Mouse (Mus musculus): ENCODE measurements around the gene Ric3. TPM values are rescaled to one million over a fixed set of nuclear protein-coding genes. Genes with fewer than 3 reads are reported as not detected.
"Not testable (repeated sequence)": the region's sequence is repeated elsewhere in the genome, so short reads cannot be mapped to it uniquely, and the experiment has no call there.

The Ric3 gene
- polyA plus RNA-seq, 2 experiments: 0.31 to 0.62 TPM

DNA sequence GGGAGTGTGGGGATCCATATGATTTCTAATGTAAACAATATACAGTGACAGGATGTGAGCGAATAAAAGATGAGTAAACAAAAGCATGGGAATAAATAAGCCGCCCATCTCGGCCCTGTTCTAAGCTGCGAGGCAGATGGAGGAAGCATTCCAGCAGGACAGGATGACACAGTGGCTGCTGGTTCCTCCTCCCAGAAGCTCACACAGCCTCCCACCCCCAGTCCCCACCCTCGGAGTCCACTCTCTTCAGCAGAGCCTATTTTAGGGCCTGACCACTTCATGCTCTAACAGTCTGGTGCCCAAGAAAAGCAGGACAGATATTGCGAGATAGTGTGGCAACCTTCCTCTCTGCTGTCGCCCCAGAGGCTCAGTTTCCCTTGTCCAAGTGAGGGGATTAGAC lies 14.1 kb upstream of the Ric3 start:
- no peaks in the 10 kb centered on the region for H3K36me3 ChIP-seq (replicated peaks; ENCODE audit: control insufficient read depth, insufficient read depth, low read depth)
- H3K27me3 ChIP-seq (ENCODE audit: control insufficient read depth, insufficient read depth, low read length): no peaks in the 10 kb centered on the region
- H3K27ac ChIP-seq: no peak overlapping the region
- ATAC-seq (ENCODE audit: insufficient read depth) (no peak), DNase-seq (ENCODE audit: low read depth in 3 of 3, low spot score in 3 of 3) (no peak)
- 60% methylated on average over 7 of the region's 7 CpGs for WGBS (ENCODE audit: insufficient replicate concordance)
- no peak overlapping the region for H3K9ac ChIP-seq (replicated peaks)
- H3K4me1 ChIP-seq (replicated peaks; ENCODE audit: control insufficient read depth in 2 of 2, insufficient read depth in 2 of 2, low read length in 1 of 2): 0 out of 4 replicates have a peak, but pooled peaks cover 0 to 3% of the 10 kb centered on the region in 2 experiments
- H3K9me3 ChIP-seq (ENCODE audit: control insufficient read depth, low read length): no peaks in the 10 kb centered on the region
- TF ChIP-seq CTCF (IDR thresholded peaks at IDR 0.05; ENCODE audit: low read depth) (no peak), EP300 (IDR thresholded peaks at IDR 0.05; ENCODE audit: low read depth) (no peak)
- no peak overlapping the region for H3K4me3 ChIP-seq (ENCODE audit: insufficient read depth in 1 of 2, low read depth in 2 of 2, low read length in 2 of 2)
- no peak overlapping the region for H3K4me2 ChIP-seq (ENCODE audit: low read depth)

DNA sequence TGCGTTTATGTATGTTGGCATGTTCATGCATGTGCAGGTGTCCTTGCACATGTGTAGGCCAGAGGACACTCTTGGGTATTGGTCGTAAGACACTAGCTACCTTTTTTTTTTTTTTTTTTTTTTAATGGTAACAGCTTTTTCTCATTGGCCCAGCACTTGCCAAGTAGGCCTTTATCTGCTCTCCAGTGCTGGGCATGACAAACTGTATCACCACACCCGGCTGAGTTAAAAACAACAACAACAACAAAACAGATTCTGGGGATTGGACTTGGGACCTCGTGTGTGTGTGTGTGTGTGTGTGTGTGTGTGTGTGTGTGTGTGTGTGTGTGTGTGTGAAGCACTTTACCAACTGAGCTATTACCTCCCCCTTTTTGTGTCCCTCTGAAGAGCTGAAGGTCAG lies 13.5 kb upstream of the Ric3 start:
- ATAC-seq (ENCODE audit: insufficient read depth): peak; percentile 44; the same call in 1 of the 2 replicates

DNA sequence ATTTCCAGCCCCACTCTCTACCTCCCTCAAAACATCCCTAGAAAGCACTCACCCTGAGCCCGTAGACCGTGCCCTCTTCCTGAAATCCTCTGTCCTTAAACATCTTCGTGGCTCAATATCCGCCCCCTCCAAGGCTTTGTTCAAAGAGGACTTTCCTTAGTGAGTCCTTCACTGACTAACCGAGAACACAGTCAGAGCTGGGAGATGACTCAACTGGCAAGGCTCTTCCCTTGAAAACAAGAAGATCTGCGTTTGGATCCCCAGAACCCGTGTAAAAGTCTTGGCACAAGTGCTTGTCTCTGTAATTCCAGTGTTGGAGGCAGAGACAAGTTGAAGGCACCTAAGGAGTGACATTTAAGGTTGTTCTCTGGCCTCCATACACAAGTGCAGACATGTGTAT lies 11.2 kb upstream of the Ric3 start:
- TF ChIP-seq EP300 (IDR thresholded peaks at IDR 0.05; ENCODE audit: low read depth) (no peak), CTCF (IDR thresholded peaks at IDR 0.05; ENCODE audit: low read depth) (no peak)
- Histone ChIP-seq H3K36me3 (replicated peaks; ENCODE audit: control insufficient read depth, insufficient read depth, low read depth) (no peaks in the 10 kb centered on the region), H3K4me2 (ENCODE audit: low read depth) (no peak overlapping the region), H3K9ac (replicated peaks) (no peak overlapping the region), H3K9me3 (ENCODE audit: control insufficient read depth, low read length) (no peaks in the 10 kb centered on the region), H3K27ac (no peak overlapping the region), H3K4me1 (replicated peaks; ENCODE audit: control insufficient read depth in 2 of 2, insufficient read depth in 2 of 2, low read length in 1 of 2) (0 out of 4 replicates have a peak, but pooled peaks cover 0 to 3% of the 10 kb centered on the region in 2 experiments), H3K27me3 (ENCODE audit: control insufficient read depth, insufficient read depth, low read length) (no peaks in the 10 kb centered on the region), H3K4me3 (ENCODE audit: insufficient read depth in 1 of 2, low read depth in 2 of 2, low read length in 2 of 2) (no peak overlapping the region)
- WGBS (ENCODE audit: insufficient replicate concordance): 70% methylated on average over 7 of the region's 7 CpGs
- ATAC-seq (ENCODE audit: insufficient read depth) (no peak), DNase-seq (ENCODE audit: low read depth in 3 of 3, low spot score in 3 of 3) (no peak)

More for the DNA sequence above, 13.5 kb upstream of the Ric3 start:
- H3K4me2 ChIP-seq (ENCODE audit: low read depth): no peak overlapping the region
- H3K9ac ChIP-seq (replicated peaks): no peak overlapping the region
- TF ChIP-seq CTCF (IDR thresholded peaks at IDR 0.05; ENCODE audit: low read depth) (no peak), EP300 (IDR thresholded peaks at IDR 0.05; ENCODE audit: low read depth) (no peak)
- 42% methylated on average over 4 of the region's 4 CpGs for WGBS (ENCODE audit: insufficient replicate concordance)
- DNase-seq (ENCODE audit: low read depth in 3 of 3, low spot score in 3 of 3): no peak
- no peaks in the 10 kb centered on the region for H3K9me3 ChIP-seq (ENCODE audit: control insufficient read depth, low read length)
- H3K27ac ChIP-seq: no peak overlapping the region
- no peak overlapping the region for H3K4me3 ChIP-seq (ENCODE audit: insufficient read depth in 1 of 2, low read depth in 2 of 2, low read length in 2 of 2)
- 0 out of 4 replicates have a peak, but pooled peaks cover 0 to 3% of the 10 kb centered on the region in 2 experiments for H3K4me1 ChIP-seq (replicated peaks; ENCODE audit: control insufficient read depth in 2 of 2, insufficient read depth in 2 of 2, low read length in 1 of 2)
- no peaks in the 10 kb centered on the region for H3K36me3 ChIP-seq (replicated peaks; ENCODE audit: control insufficient read depth, insufficient read depth, low read depth)
- H3K27me3 ChIP-seq (ENCODE audit: control insufficient read depth, insufficient read depth, low read length): no peaks in the 10 kb centered on the region

DNA sequence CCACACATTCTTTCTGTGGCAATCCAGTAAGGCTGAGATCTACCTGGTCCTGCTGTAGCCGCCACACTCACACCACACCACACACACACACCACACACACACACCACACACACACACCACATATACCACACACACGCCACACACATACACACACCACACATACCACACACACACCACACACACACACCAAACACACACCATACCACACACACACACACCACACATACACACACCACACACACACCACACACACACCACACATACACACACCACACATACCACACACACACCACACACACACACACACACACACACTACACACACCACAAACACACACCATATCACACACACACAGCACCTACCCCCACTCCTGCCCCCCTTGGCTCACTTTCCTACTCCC lies 8.2 kb upstream of the Ric3 start:
- not testable (repeated sequence) for H3K4me2 ChIP-seq (ENCODE audit: low read depth); H3K9ac ChIP-seq (replicated peaks); H3K9me3 ChIP-seq (ENCODE audit: control insufficient read depth, low read length); H3K4me3 ChIP-seq (ENCODE audit: insufficient read depth in 1 of 2, low read depth in 2 of 2, low read length in 2 of 2); H3K27me3 ChIP-seq (ENCODE audit: control insufficient read depth, insufficient read depth, low read length); H3K4me1 ChIP-seq (replicated peaks; ENCODE audit: control insufficient read depth in 2 of 2, insufficient read depth in 2 of 2, low read length in 1 of 2); DNase-seq (ENCODE audit: low read depth in 3 of 3, low spot score in 3 of 3); H3K27ac ChIP-seq; ATAC-seq (ENCODE audit: insufficient read depth); H3K36me3 ChIP-seq (replicated peaks; ENCODE audit: control insufficient read depth, insufficient read depth, low read depth)
- WGBS (ENCODE audit: insufficient replicate concordance): 66% methylated on average over 2 of the region's 2 CpGs

DNA sequence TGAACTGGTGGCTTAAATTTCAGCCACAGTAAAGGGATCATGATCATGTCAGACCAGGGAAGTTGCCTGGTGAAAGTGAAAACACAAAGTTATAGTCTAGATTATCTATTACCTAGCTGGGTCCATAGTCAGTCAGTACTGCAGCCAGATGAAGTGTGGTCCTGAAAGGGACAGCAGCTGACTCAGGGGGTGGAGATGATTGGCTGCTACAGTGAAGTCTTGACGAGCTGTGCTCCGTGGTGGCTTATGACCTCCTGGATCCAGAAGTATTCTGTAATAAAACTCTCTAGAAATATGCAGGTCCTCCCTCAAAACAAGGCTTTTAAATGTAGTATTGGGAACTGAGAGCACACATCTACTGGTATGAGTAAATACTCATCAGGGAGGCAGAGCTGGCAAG lies 3.8 kb upstream of the Ric3 start:
- no peak overlapping the region for H3K9ac ChIP-seq (replicated peaks)
- DNase-seq (ENCODE audit: low read depth in 3 of 3, low spot score in 3 of 3) (no peak), ATAC-seq (ENCODE audit: insufficient read depth) (no peak)
- TF ChIP-seq CTCF (IDR thresholded peaks at IDR 0.05; ENCODE audit: low read depth) (no peak), EP300 (IDR thresholded peaks at IDR 0.05; ENCODE audit: low read depth) (no peak)
- no peak overlapping the region for H3K27ac ChIP-seq
- H3K9me3 ChIP-seq (ENCODE audit: control insufficient read depth, low read length): no peaks in the 10 kb centered on the region
- H3K27me3 ChIP-seq (ENCODE audit: control insufficient read depth, insufficient read depth, low read length): peaks cover 21% of the 10 kb centered on the region
- no peak overlapping the region for H3K4me2 ChIP-seq (ENCODE audit: low read depth)
- no peak overlapping the region for H3K4me3 ChIP-seq (ENCODE audit: insufficient read depth in 1 of 2, low read depth in 2 of 2, low read length in 2 of 2)
- WGBS (ENCODE audit: insufficient replicate concordance): 3% methylated on average over 2 of the region's 2 CpGs
- H3K36me3 ChIP-seq (replicated peaks; ENCODE audit: control insufficient read depth, insufficient read depth, low read depth): no peaks in the 10 kb centered on the region
- no peaks in the 10 kb centered on the region; a peak in 2 of 4 replicates for H3K4me1 ChIP-seq (replicated peaks; ENCODE audit: control insufficient read depth in 2 of 2, insufficient read depth in 2 of 2, low read length in 1 of 2)

Measured in liver, embryonic 14.5 days (tissue).